Mouse (Mus musculus) gonadal fat pad, adult 2 months (tissue): ENCODE data around the gene Stxbp5l. TPM values are rescaled to one million over a fixed set of nuclear protein-coding genes. Genes with fewer than 3 reads are reported as not detected.
"Not testable (repeated sequence)": the region's sequence is repeated elsewhere in the genome, so short reads cannot be mapped to it uniquely, and the experiment has no call there.

Source experiments
- DNase-seq: peaks from one replicate; pipeline ENCODE4 v3.0.0-alpha.2; 2012; ENCODE audit warnings: low read depth
- polyA plus RNA-seq: library from polyadenylated mRNA; depleted of rRNA; stranded (reverse); fragments of >200 nt; gene quantifications from 2 replicates; pipeline ENCODE4 v1.2.3, GENCODE M21; 2012; rRNA removed

Gene Stxbp5l
- polyA plus RNA-seq: not detected in 2 replicates

GRCm38 (mm10) chr16:37384821-37385344 lies at the start of gene Stxbp5l:
Stxbp5l (minus strand) TSS chr16:37384962.
- DNase-seq: peak; percentile 1

GRCm38 (mm10) chr16:37433418-37434204 lies 48.8 kb upstream of the Stxbp5l start:
- DNase-seq: no peak

GRCm38 (mm10) chr16:37425434-37425833 lies 40.7 kb upstream of the Stxbp5l start:
- no peak for DNase-seq

- no peak for DNase-seq
Observed at GRCm38 (mm10) chr16:37422874-37423273, 38.1 kb upstream of the Stxbp5l start.

GRCm38 (mm10) chr16:37421851-37422250 lies 37.1 kb upstream of the Stxbp5l start:
- DNase-seq: no peak

GRCm38 (mm10) chr16:37420512-37420911 lies 35.8 kb upstream of the Stxbp5l start:
- no peak for DNase-seq

- no peak for DNase-seq
Observed at GRCm38 (mm10) chr16:37405536-37405935, 20.8 kb upstream of the Stxbp5l start.

- DNase-seq: no peak
Observed at GRCm38 (mm10) chr16:37404922-37405321, 20.2 kb upstream of the Stxbp5l start.

- DNase-seq: no peak
Observed at GRCm38 (mm10) chr16:37389964-37390363, 5.2 kb upstream of the Stxbp5l start.

- no peak for DNase-seq
Observed at GRCm38 (mm10) chr16:37389201-37389905, 4.6 kb upstream of the Stxbp5l start.

- no peak for DNase-seq
Observed at GRCm38 (mm10) chr16:37384369-37384768, 393 bp downstream of the Stxbp5l start.

GRCm38 (mm10) chr16:37383426-37383825 lies 1.3 kb downstream of the Stxbp5l start:
- DNase-seq: no peak

GRCm38 (mm10) chr16:37372716-37373115 lies 12.0 kb downstream of the Stxbp5l start:
- DNase-seq: no peak

GRCm38 (mm10) chr16:37367426-37367825 lies 17.3 kb downstream of the Stxbp5l start:
- no peak for DNase-seq

- no peak for DNase-seq
Observed at GRCm38 (mm10) chr16:37363958-37364357, 20.8 kb downstream of the Stxbp5l start.

- DNase-seq: no peak
Observed at GRCm38 (mm10) chr16:37355621-37356020, 29.1 kb downstream of the Stxbp5l start.

GRCm38 (mm10) chr16:37347092-37347491 lies 37.7 kb downstream of the Stxbp5l start:
- DNase-seq: no peak

- DNase-seq: no peak
Observed at GRCm38 (mm10) chr16:37344960-37345359, 39.8 kb downstream of the Stxbp5l start.

- DNase-seq: not testable (repeated sequence)
Observed at GRCm38 (mm10) chr16:37341446-37341845, 43.3 kb downstream of the Stxbp5l start.

- DNase-seq: no peak
Observed at GRCm38 (mm10) chr16:37338177-37338576, 46.6 kb downstream of the Stxbp5l start.

GRCm38 (mm10) chr16:37337529-37337928 lies 47.2 kb downstream of the Stxbp5l start:
- no peak for DNase-seq

GRCm38 (mm10) chr16:37304441-37304840 lies 80.3 kb downstream of the Stxbp5l start:
- no peak for DNase-seq

- no peak for DNase-seq
Observed at GRCm38 (mm10) chr16:37292593-37292992, 92.2 kb downstream of the Stxbp5l start.
